ENCODE assay signal across 12 mouse cellular contexts in genomic region chr3:156772057-156772456, GRCm38 (mm10).
A peak's percentile ranks its signal among the peaks of the same experiment; 100 is the strongest.
DNase-seq lines count a peak whose midpoint lies in the region; ATAC-seq and TF ChIP-seq lines count a peak whose summit lies in the region.
"Had no signal": no experiment of that assay in that cellular context is flagged by ENCODE, and none has a peak within 500 bp of the region (broad histone marks: within the 10 kb centered on the region; RNA-seq: fewer than 3 reads in every experiment).

No protein-coding gene starts in this region.

- no peaks in the 10 kb centered on the region for H3K27me3 ChIP-seq in kidney, embryonic 14.5 days (ENCODE audit: control insufficient read depth, insufficient read depth, low read length)
- H3K27me3 ChIP-seq in midbrain, postnatal 0 days (ENCODE audit: insufficient read depth, low read length): no peaks in the 10 kb centered on the region
- H3K27me3 ChIP-seq: embryonic facial prominence, embryonic 13.5 days had no signal

- H3K9ac ChIP-seq in kidney, embryonic 14.5 days (ENCODE audit: low read depth, low read length): no peak overlapping the region
- H3K9ac ChIP-seq in midbrain, postnatal 0 days (replicated peaks; ENCODE audit: low read length, poor library complexity, severe bottlenecking): no peak overlapping the region
- H3K9ac ChIP-seq: embryonic facial prominence, embryonic 13.5 days; liver, embryonic 14.5 days had no signal

- peak; percentile 68; the same call in 1 of the 2 replicates for ATAC-seq in kidney, embryonic 14.5 days (ENCODE audit: low FRiP score, low TSS enrichment)
- peak; percentile 78; the same call in 1 of the 2 replicates for ATAC-seq in midbrain, postnatal 0 days (ENCODE audit: low FRiP score)
- ATAC-seq in CD4-positive, CD25-positive, alpha-beta regulatory T cell, adult 4 months: no peak

- H3K4me3 ChIP-seq in kidney, embryonic 14.5 days (ENCODE audit: low read length): no peak overlapping the region
- H3K4me3 ChIP-seq in embryonic fibroblast, embryonic 13.5 days (ENCODE audit: insufficient read depth, low read length): no peak overlapping the region
- H3K4me3 ChIP-seq in midbrain, postnatal 0 days (ENCODE audit: low read depth, low read length): no peak overlapping the region
- H3K4me3 ChIP-seq: embryonic facial prominence, embryonic 13.5 days; heart, embryonic 10.5 days had no signal

- 68% methylated on average over 1 of the region's 1 CpGs for WGBS in kidney, embryonic 14.5 days
- 45% methylated on average over 1 of the region's 1 CpGs for WGBS in midbrain, postnatal 0 days

- H3K4me1 ChIP-seq in kidney, embryonic 14.5 days (ENCODE audit: control insufficient read depth, insufficient read depth, low read length): no peaks in the 10 kb centered on the region
- H3K4me1 ChIP-seq in embryonic fibroblast, embryonic 13.5 days (ENCODE audit: control insufficient read depth, insufficient read depth, low read length): no peaks in the 10 kb centered on the region
- H3K4me1 ChIP-seq in midbrain, postnatal 0 days (ENCODE audit: insufficient read depth, low read length): 0 out of 2 replicates have a peak, but pooled peaks cover 2% of the 10 kb centered on the region
- H3K4me1 ChIP-seq: embryonic facial prominence, embryonic 13.5 days; heart, embryonic 10.5 days had no signal

- TF ChIP-seq POLR2A in embryonic fibroblast, embryonic 13.5 days (IDR thresholded peaks at IDR 0.05; ENCODE audit: low read depth, low read length): no peak

- DNase-seq in kidney, postnatal 36 days: no peak
- peak; percentile 50 for DNase-seq in cerebellum, adult 11 months
- DNase-seq in midbrain, postnatal 0 days (ENCODE audit: low spot score): peak; percentile 69
- DNase-seq in gastrocnemius, adult 18-20 months (ENCODE audit: low spot score): no peak
- DNase-seq in thymus, postnatal 36 days: no peak
- DNase-seq: kidney, postnatal 25 days had no signal

- H3K9me3 ChIP-seq in kidney, embryonic 14.5 days (ENCODE audit: control insufficient read depth, low read length): no peaks in the 10 kb centered on the region
- H3K9me3 ChIP-seq in midbrain, postnatal 0 days (ENCODE audit: low read length): no peaks in the 10 kb centered on the region
- H3K9me3 ChIP-seq: embryonic facial prominence, embryonic 13.5 days; heart, embryonic 10.5 days had no signal

- no peak overlapping the region for H3K27ac ChIP-seq in kidney, embryonic 14.5 days (ENCODE audit: low read depth, low read length)
- H3K27ac ChIP-seq in embryonic fibroblast, embryonic 13.5 days (ENCODE audit: insufficient read depth, low read length): no peak overlapping the region
- no peak overlapping the region for H3K27ac ChIP-seq in midbrain, postnatal 0 days (ENCODE audit: low read depth, low read length)
- H3K27ac ChIP-seq: embryonic facial prominence, embryonic 13.5 days; heart, embryonic 10.5 days; liver, embryonic 14.5 days had no signal

- peak; percentile 74; the same call in 1 of the 2 replicates for TF ChIP-seq CTCF in embryonic fibroblast, embryonic 13.5 days (IDR thresholded peaks at IDR 0.05; ENCODE audit: borderline replicate concordance, insufficient read depth, low read length)
- TF ChIP-seq CTCF in midbrain, postnatal 0 days (IDR thresholded peaks at IDR 0.05): peak; percentile 68

- H3K36me3 ChIP-seq in kidney, embryonic 14.5 days (ENCODE audit: control insufficient read depth, insufficient read depth, low read length): no peaks in the 10 kb centered on the region
- no peaks in the 10 kb centered on the region for H3K36me3 ChIP-seq in midbrain, postnatal 0 days (ENCODE audit: insufficient read depth, low read length)
- H3K36me3 ChIP-seq: embryonic facial prominence, embryonic 13.5 days; heart, embryonic 10.5 days had no signal

- no peak overlapping the region for H3K4me2 ChIP-seq in kidney, embryonic 14.5 days (replicated peaks; ENCODE audit: low read depth, low read length)
- no peak overlapping the region for H3K4me2 ChIP-seq in midbrain, postnatal 0 days (ENCODE audit: low read depth, low read length, poor library complexity, severe bottlenecking)
- H3K4me2 ChIP-seq: embryonic facial prominence, embryonic 13.5 days had no signal

Comparison
In these comparisons a context has a peak if more than half of its experiments do, and no peak if none do; other contexts are left out.
1. DNase-seq: peak in cerebellum, adult 11 months (single experiment) and midbrain, postnatal 0 days (single experiment); none in kidney, postnatal 36 days (0 of 2), gastrocnemius, adult 18-20 months (single experiment) and thymus, postnatal 36 days (0 of 2).